Mouse (Mus musculus) spleen, adult 12 weeks (tissue): ENCODE results near the gene Rbbp4.
A peak's percentile ranks its signal among the peaks of the same experiment; 100 is the strongest.

Source experiments
- DNase-seq: peaks from one replicate; pipeline ENCODE4 v3.0.0; 2022; ENCODE audit warnings: low spot score

Rbbp4 gene

DNA sequence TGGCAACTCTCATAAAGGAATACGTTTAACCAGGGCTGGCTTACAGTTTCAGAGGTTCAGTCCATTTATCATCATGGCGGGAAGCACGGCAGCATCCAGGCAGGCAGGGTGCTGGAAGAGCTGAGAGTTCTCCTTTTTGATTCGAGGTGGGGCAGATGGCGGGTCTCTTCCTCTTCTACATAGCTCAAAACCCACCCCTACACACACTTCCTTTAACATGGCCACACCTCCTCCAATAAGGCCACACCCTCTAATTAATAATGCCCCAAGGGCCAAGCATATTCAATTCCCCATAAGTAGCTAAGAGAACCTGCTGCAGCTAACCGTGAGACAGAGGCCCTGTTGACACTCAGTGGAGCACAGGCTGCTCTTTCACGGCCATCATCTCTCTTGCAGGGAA lies 42.3 kb downstream of the Rbbp4 start:
- DNase-seq: no peak

GRCm38 (mm10) chr4:129289671-129290070 lies 45.5 kb downstream of the Rbbp4 start:
- no peak for DNase-seq

DNA sequence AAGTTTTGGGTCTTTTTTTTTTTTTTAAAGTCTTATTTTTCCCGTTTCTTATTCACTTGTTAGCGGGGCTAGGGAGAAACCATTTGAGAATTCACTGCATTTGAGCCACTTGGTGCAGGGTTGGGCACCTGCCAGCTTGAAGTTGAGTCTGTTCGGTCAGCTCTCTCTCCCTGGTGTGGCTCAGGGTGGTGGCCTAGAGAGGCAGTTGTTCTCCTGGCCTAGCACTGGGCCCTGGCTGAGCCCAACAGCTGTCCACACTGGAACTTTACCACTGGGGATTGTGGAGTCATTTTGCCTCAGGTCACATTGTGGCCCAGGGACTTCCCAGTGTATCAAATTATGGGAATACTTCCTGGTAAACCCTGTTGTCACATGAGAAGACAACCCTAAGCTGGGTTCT lies 47.1 kb downstream of the Rbbp4 start:
- no peak for DNase-seq

DNA sequence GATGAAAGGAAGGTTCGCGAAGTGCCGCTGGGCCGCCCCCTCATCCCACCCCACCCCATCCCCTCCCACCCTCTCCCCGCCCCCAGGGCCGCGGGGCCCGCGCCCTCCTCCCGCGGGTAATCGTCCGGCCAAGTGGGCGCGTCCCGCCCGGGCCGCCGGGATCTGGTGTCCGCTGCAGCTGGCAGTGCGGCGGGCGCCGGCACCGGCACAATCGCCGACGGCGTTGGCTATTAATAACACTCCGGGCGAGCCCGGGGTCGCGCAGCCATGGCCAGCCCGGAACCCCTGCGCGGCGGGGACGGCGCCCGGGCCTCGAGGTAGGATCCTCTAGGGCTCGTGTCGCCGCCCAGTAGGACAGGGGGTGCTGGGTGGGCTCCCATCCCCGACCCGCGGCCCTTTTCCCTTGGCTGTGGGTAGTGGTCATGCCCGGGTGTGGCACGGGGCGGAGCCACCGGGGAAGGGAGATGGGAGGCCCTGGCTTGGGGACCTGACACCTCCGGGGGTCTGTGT lies 47.6 kb downstream of the Rbbp4 start, which contains the start of gene Sync:
Sync (plus strand) TSS at position 146 of the 510 bp plus-strand sequence.
- DNase-seq: no peak

DNA sequence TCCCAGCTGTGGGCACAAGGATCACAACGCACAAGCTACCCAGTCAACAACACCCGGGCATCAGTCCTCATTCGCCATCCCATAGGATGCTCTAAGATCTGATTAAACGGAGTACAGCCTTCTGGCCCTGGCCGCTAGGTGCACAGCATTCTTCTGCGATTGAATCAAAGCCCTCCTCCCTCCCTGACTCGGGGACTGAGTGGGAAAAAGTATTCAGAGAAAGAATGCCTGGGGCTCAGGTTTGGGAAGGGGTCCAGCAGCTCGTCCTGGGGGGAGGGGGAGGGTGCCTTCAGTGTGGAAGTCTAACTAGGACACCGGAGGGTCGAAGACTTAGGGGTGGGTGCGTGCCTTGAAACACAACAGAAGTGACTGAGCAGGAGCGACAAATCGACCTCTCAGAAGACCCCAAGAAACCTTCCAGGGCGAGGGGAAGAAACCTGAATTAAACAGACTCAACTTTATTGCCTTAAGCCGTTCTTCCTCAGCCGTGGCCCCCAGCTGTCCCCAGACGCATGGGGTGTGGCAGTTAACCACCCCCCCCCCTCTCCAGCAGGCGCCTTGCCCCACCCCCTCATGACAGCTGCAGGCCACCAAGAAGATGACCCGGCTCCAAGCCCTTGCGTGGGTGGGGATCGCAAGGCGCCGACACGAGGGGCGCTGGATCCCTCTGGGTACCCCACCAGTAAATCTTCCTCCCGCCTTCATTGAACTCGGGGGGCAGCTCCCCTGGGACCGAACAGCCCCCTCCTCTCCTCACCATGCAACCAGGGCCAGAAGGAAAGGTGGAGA lies 48.3 kb downstream of the Rbbp4 start:
- no peak for DNase-seq

DNA sequence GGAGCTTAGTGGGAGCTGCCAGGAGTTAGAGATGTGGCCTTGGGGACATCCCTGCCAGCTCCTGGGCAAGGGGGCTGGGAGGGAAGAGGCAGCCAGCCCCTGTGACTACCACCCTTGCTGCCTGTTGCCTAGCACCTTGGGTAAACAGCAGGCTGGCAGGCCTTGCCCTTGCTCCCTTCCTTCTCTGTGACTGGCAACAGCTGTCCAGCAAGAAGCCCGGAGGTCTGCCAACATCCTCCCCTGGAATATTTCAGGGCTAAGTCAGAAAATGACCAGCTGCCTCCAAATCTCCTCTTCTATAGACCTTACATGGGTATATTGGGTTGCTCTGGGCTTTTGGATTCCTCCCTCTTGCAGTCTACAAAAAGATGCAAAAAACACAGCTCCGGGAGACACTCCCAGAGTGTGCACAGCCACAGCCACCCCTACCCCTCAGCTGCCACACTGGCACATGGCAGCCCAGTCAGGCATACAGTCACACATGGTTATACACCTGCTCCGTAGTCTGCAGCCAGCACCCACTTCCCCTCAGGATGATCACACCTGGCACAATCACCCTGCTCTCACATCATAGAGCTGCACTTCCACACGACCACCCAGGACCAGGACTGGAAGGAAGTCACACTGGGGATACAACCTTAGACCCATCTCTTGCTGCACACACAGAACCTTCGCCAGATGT lies 49.0 kb downstream of the Rbbp4 start:
- no peak for DNase-seq

GRCm38 (mm10) chr4:129284685-129285084 lies 50.5 kb downstream of the Rbbp4 start:
- DNase-seq: no peak

DNA sequence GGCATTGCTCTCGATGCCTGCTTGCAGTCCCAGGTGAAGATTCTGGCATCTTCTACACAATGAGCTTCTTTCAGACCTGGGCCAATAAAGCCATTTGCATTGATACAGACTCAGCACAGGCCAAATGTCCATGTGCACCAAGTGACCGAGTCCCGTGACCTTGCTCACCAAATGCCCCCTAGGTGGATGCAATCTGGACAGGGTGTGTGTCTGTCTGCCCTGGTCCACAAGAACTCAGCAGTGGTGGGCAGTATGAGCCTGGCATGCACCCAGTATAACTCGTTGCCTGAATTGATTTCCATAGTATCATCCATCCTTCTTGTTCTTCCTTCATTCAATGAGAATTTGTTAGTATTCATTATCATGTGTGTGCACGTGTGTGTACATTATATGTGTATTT lies 51.9 kb downstream of the Rbbp4 start:
- no peak for DNase-seq

GRCm38 (mm10) chr4:129282786-129283185 lies 52.4 kb downstream of the Rbbp4 start:
- no peak for DNase-seq

- DNase-seq: peak; percentile 89
Measured at GRCm38 (mm10) chr4:129276453-129276865, 58.7 kb downstream of the Rbbp4 start.

DNA sequence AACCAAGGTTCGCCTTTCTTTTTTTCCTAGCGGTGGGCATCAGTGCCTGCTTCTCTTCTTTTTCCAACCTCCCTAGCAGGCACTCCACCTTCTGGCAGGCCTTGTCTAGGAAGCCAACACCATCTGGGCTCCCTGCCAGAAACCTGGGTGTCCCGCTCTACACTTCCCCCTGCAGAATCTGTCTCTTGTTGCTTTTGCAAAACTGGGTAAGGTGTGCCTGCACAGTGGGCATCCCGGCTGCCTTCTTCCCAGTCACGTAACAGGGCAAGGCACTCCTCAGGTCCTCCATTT lies 62.5 kb downstream of the Rbbp4 start:
- DNase-seq: no peak

GRCm38 (mm10) chr4:129271991-129272755 lies 63.0 kb downstream of the Rbbp4 start:
- no peak for DNase-seq

- DNase-seq: no peak
Measured at GRCm38 (mm10) chr4:129268698-129269097, 66.5 kb downstream of the Rbbp4 start.

- no peak for DNase-seq
Measured at GRCm38 (mm10) chr4:129266821-129267220, 68.3 kb downstream of the Rbbp4 start.

- no peak for DNase-seq
Measured at GRCm38 (mm10) chr4:129266191-129266590, 69.0 kb downstream of the Rbbp4 start.

DNA sequence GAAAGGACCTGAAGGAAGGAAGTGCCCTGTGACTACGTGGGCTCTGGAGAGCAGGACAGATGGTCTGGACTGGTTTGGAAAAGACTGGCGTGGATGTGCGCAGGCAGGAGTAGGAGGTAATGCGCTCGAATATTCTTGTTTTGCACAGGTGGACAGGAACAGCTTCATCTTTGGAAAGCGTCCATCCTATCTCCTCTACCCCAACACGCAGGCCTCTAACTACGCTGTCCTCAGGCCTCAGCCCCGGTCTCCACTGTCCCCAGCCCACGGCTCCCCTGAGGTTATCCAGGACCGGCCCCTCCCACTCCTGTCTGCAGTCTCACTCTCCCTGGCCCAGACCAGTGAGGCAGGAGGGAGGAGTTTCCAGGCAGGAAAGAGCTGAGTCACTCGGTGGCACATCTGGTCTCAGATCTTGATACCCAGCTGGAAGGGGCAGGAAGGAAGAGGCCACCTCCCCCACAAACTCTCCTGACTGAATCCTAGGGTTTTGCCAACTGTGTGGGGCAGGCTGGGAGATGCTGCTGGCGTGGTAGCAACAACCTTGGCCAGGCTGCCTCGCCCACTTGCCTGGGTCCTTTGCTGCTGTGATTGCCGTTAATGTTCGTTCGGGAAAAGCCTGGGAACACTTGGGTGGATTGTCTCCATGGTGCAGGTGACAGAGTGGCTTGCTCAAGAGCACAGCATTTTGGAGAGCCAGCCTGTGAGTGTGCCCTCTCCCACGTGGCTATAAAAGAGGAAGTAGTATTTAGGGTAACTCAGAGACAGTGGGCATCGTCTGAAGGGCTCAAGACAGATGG lies 71.7 kb downstream of the Rbbp4 start:
- DNase-seq: peak; percentile 37

DNA sequence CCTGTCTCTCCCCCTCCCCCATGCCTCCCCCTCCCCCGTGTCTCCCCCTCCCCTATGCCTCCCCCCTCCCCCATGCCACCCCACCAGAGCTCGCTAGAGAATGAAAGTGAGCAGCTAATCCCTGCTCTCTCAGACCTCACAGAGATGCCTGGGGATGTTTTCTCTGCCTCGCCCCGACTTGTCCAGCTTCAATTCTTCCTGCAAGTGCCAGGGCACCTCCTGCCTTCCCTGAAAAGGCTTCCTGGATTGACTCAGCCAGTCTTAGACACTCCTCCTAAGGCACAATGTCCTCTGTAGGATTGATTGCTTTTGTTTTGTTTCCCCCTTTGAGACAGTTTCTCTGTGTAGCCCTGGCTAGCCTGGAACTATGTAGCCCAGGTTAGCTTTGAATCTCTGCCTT lies 74.0 kb downstream of the Rbbp4 start, which contains the start of gene C77080:
C77080 (minus strand) TSS at position 209 of the 400 bp plus-strand sequence.
- DNase-seq: no peak

DNA sequence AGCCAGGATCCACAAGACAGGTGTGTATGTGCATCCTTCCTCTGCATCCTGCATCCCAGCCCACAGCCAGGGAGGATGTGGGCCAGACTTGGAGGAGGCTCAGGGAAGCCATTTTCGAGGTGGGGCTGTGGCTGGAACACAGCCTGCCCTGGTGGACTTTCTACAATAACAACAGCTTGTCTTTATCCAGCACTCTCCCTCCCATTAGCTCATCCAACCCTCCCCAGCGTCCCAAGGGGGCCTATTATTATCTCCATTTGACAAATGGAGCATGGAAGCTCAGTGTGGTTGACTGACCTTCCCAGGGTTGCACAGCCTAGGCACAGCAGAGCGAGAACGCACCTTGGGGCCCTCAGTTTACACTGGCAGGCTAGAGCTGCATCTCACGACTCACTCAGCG lies 74.5 kb downstream of the Rbbp4 start:
- no peak for DNase-seq

DNA sequence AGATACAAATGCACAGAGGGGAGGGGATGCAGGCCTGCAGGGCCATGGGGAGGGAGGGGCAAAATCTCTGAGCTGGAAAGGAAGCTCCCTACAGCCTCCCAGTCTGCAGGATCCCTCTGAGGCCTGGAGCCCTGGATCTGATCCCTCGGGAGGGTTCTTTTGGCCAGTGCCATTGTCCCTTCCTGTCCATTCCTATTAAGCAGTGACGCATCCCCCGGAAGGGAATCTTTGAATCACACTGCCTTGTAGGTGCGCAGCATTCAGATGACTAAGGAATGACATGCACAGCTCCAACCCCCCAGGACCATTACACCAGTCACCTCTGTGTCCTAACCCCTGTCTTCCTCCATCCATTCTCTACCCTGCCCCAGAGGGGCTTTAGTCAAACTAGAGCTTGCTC lies 76.1 kb downstream of the Rbbp4 start:
- DNase-seq: no peak
